Mouse (Mus musculus) adrenal gland, postnatal 25 days (tissue): Measurements from ENCODE around the gene E2f8. TPM values are rescaled to one million over a fixed set of nuclear protein-coding genes. Genes with fewer than 3 reads are reported as not detected.

ENCODE experiments used
- DNase-seq: peaks from one replicate; pipeline ENCODE4 v3.0.0; 2021; ENCODE audit warnings: mixed read lengths
- total RNA-seq: library from RNA; stranded (reverse); gene quantifications from 2 replicates; pipeline ENCODE4 v1.2.3, GENCODE M21; 2021

The E2f8 gene
- total RNA-seq, 1 experiment from 2014 or later, result 3.6 TPM

DNA sequence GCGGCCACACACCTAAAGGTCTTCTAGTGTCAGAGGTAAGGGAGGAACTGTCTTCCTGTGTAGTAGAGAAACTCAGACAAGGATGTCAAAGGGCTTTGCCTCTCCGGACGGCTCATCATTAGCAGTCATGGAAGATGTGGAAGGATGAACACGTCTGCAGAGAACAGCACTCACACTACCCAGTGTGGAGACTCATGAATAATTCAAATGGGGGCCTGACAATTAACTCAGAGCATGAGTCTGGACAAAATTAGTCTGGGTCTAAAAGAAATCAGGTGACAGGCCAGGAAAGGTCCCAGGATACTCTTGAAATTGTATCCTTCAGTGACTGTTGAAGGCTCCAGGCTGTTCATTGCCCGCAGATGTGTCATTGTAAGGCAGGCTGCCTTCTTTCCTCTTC is 9.6 kb upstream of the E2f8 start:
- DNase-seq, result no peak

DNA sequence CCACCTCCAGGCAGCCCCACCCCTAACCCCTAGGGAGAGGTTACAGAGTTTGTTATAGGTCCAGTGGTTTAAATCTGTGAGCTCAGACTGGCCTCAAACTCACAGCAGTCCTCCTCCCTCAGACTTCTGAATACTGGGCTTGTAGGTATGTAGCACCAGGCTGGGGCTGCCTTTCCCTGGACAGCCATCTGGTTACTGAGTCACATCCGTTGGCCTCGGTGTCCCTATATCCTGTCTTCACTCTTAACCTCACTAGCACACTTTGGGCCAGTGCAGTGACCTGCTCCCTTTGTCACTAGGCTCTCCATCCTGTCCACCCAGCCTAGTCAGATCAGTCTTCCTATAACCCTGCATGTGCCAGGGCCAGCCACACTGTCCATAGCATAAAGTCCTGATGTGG is 7.4 kb upstream of the E2f8 start:
- DNase-seq, result no peak

DNA sequence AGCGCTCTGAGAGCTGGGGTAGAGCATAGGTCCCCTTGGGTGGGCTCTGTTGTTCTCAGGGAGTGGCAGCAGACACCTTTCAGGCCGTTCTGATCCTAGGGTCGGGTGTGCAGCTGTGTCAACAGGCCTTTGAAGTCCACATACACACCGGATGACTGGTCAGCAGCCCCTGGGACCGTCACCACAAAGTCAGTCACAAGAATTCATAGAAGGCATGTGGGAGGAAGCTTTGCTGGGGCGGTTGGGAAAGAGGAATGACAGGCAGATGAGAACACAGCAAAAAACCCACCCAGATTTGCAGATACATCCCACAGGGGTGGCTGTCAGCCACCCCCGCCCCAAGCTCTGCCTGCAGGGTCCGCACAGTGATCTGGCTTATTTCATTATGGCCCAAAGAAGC is 6.6 kb upstream of the E2f8 start:
- DNase-seq, result no peak

DNA sequence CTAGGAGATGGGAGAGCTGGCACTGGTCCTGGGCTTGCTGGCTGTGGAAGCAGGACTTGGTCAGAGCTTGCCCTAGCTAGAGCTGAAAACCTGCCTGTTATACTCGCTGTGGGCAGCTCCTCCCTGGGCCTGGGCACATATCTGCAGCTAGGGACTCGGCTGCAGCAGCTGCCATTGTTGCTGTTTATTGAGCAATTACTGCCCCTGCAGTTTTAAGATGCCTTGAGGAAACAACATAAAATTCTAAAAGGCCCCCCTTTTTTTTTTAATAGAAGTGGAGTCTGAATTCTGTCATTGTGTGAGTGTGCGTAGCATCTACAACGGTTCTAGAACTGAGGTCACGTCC is 2.8 kb upstream of the E2f8 start:
- no peak for DNase-seq

DNA sequence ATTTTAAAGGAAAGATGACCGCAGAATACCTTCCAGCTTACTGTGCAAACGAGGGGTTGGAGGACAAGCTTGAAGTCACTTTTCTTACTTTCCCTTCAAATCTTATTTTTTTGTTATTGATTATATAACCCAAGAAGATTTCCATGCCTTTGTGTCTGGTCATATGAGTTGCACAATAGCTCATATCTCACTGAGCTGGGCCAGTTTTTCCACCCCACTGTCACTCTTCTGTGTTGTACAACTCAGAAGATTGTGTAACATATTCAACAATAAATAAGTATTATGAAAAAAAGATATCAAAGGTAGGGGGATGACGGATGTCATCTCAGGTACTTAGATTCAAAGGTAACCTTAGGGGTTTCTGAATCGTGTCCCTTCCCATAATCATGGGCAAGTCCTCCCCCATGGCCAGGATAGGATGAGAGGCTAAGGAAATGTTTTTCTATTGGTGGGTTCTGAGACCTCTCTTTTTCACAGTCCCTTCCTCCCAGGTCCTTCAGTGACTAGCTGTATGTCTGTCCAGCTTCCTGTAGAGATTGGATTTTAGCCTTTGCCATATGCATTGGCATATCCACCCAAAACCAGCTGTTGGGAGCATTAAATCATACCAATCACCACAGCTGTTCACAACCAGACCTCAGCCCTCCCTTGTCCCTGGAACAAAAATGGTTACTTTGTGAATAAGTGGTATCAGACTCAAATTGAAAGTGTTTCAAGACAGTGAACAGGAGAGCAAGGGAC is 2.3 kb upstream of the E2f8 start:
- no peak for DNase-seq

DNA sequence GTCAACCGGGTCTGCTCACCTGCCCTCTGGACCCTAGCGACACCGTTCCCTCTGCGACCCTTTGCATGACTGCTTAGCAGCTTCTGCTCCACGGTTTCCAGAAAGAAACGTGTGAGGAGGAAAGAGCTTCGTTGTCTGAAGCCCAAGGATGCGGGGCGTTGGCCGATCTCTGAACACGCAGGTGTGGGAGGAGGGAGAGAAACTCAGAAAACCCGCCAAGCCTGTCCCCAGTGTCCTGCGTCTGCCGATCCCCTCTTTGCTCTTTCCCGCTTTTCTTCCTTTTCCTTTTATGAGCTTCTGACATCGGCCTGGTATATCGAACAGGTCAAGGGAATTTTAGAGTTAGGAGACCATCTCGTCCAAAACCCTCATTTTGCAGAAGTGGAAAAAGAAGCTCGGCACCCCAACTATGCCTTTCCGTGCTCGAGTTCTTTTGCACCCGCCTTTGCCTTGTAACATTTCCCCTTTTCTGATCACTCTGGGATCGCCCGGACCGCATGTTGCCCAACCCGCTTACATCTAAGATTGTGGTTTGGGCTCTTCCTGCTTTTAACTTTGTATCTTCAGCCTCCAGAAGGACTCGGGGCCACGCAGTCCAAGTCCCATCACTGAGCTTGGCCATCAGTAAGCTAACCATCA is 694 bp upstream of the E2f8 start:
- no peak for DNase-seq

DNA sequence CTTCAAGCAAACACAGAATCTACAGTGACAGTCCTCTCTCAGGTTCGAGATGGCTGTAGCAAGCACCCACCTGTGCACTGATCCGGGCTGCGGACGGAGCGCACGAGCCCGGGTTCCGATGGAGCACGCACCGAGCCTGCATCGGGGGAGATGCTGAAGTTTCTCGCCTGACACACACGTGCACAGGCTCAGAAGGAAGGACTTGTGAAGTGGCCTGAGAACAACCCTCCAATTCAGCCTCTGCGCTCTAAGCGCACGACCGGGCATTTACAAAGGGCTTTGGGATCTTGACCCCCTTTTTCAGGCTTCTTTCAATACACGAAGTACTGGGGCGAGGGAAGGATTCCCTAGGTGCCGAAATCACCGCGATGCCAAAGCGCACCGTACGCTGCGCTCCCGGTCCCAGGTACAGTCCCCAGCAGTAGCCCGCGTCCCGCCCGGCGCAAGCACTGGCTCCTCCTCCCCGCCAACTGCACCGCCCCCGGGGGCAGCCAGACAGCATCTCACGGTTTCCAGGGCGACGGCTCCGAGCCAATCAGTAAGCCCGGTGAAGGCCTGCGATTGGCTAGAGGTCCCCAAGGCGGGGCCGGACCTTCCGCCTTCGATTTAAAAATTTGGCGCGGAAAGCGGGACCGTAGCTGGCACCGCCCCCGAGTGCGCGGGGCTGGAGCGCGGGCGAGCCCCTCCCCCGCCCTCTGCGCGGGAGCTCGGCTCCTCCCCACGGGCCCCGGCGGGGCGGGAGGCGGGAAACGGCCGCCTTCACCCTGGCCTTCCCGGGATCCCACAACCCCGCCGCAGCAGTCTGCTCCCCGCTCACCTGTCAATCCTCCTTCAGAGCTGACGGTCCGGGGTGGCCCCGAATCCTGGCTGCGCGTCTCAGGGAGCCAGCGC is 560 bp downstream of the E2f8 start:
- DNase-seq, result peak; percentile 98

DNA sequence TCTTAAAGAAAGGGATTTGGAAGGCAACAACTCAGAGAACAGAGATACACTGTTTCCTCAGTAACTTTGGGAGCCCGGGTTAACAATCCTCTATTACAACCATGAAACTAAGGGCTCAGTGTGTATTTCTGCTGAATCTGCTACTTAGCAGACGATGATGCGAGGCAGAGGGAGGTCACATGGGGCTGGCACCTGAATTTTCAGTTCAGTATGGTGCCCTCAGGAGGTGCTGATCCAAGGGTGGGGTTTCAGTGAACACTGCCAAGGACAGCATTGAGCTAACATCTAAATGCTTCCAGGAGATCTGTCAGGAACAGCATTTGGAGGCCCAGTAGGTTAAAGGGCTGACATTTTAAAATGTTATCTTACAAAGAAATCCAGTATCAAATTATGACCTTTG is 1.8 kb downstream of the E2f8 start:
- DNase-seq, result no peak

DNA sequence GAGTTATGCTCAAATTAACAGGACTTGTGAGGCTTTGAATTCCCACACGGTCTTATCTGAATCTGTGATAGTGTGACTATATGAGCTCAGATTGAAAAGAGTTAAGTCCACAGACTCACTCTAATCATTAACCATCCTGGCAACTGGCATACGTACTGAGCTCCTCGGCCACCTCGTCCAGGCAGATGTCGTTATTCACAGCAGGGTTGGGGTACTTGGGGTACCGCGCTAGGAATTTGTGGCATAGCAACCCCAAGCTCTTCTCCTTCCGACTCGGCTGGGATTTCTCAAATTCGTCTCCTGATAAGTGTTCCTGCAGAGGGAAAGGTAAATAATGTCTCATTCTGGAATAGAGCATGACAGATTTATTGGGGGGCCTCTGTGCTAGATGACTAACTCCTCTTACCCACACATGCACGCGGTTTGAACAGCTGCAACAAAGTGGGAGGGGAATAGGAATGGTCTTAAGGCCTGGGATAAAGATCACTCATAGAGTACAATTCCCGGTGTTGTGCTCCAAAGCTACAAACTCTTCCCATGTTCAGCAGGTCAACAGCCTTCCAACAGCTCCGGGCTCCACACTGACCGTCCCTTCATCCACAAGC is 3.5 kb downstream of the E2f8 start:
- DNase-seq, result no peak

DNA sequence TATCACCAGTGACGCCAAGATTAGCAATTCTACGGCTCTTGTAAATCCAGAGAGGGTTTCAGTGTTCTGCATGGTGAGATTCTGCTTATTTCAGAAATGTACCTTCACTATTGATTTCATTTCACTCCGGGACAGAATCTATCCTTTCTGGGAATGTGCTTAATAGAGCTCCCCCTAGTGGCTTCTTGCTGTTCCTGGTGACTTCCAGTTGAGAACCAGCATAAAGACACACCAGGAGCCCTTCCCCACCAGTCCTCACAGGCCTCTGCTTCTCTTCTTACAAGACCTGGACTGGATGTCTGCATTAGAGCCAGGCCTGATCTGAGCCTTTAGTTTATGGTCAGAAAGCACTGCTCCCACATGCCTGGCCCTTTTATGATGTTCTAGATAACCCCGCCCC is 4.9 kb downstream of the E2f8 start:
- DNase-seq, result peak; percentile 16

DNA sequence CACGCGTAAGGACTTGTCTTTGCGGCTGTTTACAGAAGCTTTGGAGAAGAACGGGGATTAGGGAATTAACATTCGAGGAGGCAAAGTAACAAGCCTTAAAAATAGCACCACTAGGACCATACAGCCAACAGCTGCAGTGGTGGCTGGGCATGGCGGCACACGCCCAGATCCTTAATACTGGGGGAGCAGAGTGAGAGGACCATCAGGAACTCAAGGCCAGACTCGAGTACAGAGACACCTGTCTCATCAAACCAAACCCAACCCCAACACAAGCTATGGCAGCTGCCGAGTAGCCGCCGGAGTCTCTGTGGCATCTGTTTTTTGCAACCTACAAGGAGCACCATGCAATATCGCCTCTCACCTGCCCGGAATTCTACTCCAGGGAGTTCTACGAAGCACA is 6.3 kb downstream of the E2f8 start:
- no peak for DNase-seq

DNA sequence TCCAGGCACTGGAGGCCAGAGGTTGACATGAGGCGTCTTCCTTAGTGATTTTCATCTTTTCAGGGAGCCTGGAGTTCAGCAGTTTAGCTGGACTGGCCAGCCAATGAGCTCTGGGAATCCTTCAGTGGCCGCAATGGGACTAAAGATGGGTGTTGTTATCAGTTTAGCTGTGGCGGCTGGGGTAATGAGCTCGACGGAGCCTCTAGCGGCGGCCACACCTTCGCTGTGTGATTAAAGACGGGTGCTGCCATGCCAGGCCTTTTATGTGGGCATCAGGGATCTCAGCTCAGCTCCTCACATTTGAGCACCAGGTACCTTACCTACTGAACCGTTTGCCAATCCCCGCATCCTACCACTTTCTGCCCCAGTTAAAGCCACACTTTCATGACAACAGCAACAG is 10.1 kb downstream of the E2f8 start:
- DNase-seq, result no peak

DNA sequence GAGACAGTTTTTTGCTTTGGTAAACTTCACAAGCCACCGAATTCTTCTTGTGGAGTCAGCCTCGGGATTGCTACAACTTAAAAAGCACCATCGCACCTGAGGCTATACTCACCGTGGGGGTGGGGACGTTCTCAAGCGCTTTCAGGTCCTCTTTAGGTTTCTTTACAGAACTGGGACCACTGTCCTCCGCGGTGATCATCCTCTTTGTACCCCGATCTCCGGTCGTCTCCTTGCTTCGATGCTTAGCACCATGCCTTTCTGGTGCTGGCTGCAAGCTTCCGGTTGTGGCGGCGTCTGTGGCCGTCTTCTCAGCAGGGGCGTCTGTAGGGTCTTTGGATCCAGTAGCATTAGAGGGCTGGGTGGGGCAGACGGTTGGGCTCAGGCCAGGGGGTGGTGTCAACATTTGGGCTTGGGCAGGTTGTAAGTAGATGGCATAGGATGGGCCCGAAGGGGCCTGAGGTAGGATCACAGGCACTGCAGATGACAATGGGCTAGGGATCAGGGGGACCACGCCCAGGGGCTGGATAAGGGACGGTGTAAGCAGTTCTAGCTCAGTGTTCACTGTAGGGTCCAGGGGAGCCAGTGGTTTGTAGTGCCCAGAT is 10.7 kb downstream of the E2f8 start:
- no peak for DNase-seq

DNA sequence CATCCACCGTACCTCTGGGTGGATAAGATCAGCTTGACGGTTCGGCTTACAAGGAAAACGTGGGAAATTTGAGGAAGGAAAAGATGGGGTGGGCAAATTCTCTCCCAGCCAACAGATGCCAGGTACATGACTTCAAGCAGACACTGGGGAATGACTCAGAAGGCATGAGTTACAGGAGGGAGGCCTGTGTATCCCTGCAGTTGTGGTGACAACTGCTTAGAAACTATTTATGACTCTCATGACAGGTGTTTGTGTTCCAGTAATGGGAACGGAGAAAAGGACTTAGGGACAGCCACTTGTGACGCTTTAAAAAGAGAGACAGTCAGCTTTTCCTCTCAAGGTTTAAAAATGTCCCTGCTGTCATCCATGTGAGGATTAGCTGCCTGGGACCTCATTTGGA is 11.3 kb downstream of the E2f8 start:
- DNase-seq, result no peak

DNA sequence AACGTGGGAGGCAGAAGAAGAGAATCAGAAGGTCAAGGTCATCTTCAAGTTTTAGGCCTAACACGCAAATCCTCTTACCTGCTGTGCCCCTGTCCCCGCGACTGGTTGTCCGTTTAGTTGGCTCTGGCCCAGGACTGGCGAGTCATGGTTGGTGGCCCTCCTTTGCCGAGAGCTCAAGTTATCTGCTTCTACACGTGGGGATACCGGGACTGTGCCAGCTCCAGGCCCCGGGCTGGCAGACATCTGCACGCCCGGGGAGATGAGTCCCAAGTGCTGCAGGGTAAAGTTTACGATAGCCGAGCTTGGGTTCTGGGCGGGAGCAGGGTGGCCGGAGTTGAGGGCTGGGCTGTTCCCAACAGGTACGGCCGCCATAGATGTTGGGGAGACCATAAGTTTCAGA is 13.8 kb downstream of the E2f8 start:
- DNase-seq, result no peak

DNA sequence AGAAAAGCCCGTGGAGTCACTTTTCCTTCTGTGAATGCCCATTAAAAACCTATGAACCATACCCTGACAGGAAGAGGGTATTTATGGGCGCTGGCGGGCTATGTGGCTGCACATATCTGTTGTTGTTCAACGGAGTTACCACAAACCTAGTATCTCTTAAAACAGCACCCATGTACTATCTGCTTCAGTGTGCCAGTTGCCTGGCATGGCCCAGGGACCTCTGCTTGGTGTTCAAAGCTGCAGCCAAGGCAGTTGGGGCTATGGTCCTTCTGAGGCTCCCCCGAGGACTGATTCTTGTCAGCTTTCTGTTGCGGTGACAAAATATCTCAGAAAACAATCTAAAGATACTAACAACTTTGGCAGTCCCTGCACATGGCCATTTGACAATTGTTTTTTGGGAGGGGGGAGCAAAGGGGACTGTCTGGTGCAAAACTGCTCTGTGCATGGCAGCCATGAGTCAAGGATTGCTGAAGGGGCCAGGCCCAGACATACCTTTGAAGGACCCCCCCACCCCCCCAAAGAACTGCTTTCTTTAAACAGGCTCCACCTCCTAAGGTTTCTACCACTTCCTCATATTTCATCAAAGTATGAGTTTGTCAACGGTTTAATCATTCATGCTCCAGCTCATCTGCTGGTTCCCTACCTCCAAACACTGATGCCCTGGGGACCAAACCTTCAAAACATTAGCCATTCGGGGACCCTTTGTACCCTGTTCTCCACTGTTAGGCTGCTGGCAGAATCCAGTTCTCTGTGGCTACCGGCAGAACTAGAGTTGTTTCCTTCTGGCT is 16.5 kb downstream of the E2f8 start:
- no peak for DNase-seq

DNA sequence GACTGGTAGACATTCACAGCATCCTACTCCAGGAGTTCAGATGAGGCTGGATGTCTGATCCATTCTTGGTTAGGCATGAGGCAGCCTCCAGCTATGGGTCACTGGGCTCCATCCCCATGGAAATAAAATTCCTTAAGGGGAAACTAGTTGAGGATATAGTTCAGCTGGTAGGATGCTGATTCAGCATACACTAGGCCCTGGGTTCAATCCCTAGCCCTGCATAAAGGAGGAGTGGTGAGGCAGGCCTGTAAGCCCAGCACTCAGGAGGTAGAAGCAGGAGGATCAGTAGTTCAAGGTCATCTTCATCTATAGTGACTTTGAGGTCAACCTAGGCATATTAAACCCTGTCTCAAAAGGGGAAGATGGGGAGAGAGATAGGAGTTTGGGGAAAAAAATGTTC is 17.2 kb downstream of the E2f8 start:
- DNase-seq, result no peak

DNA sequence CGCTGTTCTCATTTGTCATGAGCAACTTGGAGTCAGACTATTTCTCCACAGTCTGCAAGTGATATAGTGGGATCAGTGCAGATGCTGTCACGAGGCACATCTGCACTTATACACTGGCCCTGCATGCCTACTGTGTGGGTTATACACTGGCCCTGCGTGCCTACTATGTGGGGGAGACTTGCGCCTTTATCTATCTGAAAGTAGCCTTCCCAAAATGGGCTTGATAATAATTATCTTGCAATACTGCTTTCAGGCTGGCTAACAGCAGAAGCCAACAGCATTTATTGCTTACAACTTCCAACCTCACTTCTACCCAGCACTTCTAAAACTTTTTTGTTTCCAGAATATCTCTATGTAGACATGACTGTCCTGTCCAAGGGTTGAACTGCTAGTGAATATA is 19.6 kb downstream of the E2f8 start:
- no peak for DNase-seq

DNA sequence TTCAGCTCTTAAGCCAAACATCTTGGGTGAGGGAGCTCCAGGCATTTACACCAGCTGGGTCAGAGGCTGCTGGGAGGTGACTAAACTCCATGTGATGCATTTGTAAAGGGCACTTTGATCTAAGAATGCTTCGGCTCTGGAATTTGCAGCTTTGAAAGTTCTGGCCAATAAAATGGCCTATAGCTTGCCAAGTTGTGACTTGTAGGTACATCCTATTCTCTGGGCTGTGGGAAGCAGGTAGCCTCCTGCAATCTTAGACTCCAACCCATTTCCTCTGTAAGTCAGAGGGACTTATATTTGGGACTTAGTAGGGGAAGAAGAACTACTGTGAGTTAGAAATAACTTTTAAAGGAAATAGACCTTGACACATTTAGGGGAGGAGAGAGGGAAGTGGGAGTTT is 20.4 kb downstream of the E2f8 start:
- no peak for DNase-seq

DNA sequence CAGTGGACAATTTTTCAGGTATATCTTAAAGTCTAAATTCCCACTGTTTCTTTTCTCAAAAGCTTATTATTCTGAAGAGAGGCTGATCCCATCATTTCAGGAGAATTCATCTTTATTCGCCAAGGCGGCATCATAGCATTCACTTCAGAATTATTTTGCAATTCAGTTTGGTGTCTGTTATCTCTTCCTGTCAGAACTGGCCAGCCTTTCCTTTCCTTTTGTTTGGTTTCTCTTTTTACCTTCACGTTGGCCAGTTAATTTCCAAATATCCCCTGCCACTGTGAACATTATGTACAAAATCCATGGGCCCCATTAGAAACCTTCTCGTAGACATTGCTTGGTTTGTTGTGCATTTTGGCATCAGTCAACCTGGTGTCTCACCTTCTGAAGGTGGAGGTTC is 22.0 kb downstream of the E2f8 start:
- DNase-seq, result no peak

DNA sequence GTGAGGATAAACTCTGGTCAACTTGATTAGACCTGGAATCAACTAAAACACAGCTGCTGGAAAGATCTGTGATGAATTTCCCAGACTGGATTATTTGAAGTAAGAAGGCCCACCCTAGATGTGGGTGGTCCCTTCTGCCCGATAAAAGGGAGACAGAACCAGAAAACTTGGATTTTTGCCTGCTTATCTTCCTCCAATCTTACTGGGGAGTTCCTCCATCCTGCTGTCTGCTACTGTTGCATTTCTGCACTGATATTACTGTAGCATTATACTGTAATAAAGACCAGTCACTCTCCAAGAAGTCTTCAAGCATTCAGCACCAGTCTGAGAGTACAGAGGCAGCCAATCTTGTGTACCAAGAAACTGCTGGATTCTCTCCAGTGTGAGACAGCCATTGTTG is 23.1 kb downstream of the E2f8 start:
- no peak for DNase-seq

DNA sequence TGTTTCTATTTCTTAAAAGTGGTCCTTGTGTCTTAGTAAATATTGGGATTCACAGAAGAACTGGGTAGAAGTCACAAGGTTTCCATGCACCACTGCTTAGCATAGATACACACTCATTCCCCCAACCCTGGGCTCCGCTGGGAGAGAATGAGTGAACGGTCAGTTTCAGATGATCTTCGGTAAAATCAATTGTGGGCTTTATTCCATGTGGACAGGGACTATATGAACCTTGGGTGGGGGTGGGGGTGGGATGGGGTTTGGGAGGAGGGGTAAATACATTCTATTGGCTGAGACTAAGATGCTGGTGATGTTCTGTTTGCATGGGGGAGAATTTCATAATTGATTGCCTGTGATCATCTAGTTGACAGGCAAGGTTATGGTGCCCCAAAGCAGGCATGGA is 25.9 kb downstream of the E2f8 start:
- no peak for DNase-seq
